Mouse (Mus musculus): ENCODE results near the gene Omt2a.
"Not testable (repeated sequence)": the region's sequence is repeated elsewhere in the genome, so short reads cannot be mapped to it uniquely, and the experiment has no call there.

The Omt2a gene

GRCm38 (mm10) chr9:78314696-78315095 lies at the start of gene Omt2a:
Gene Omt2a, minus strand, starts transcription at chr9:78314796.
- DNase-seq, result no peak

GRCm38 (mm10) chr9:78363374-78363773 lies 48.8 kb upstream of the Omt2a start:
- no peak for DNase-seq

GRCm38 (mm10) chr9:78360484-78360872 lies 45.9 kb upstream of the Omt2a start:
- DNase-seq, result no peak

DNA sequence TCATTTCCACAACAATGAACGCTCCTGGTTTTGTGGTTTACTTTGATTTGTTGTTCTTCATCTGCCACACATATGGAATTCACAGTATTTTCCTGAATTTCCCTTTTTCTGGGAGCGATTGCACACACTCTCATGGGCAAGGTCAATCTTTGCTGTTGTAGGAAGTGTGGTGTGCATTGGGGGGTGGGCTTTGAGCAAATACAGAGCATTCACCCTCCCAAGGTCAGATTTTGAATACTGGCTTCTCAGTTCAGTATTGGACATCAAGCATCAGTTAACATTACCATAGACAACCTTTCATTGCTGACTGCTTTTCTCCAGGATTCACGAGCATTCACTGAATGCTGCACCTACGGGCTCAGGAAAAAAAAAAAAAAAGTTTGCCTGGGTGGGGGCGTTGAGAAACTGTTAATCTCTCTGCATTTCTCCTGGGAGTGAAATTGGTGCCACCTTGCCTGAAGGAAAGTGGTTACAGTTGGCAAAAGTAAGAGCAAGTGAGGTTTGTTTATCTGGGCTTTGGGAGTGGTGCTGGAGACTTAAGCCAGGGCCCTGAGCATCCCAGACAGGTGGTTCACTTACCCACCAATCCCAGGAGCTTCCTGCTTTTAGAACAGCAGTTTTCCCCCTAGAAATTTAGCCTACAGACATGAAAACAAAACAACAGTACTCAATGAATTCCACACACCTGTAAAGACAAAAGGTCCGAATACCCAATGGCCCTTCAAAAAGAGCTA lies 45.3 kb upstream of the Omt2a start:
- DNase-seq, result no peak

GRCm38 (mm10) chr9:78358053-78358452 lies 43.5 kb upstream of the Omt2a start:
- peak; percentile 58 for DNase-seq

- DNase-seq, result no peak
Measured at GRCm38 (mm10) chr9:78355611-78356010, 41.0 kb upstream of the Omt2a start, which contains the start of gene Gsta2. Gene Gsta2, minus strand, starts transcription at chr9:78355788.

- DNase-seq, result no peak
Measured at GRCm38 (mm10) chr9:78354665-78355578, 40.3 kb upstream of the Omt2a start.

DNA sequence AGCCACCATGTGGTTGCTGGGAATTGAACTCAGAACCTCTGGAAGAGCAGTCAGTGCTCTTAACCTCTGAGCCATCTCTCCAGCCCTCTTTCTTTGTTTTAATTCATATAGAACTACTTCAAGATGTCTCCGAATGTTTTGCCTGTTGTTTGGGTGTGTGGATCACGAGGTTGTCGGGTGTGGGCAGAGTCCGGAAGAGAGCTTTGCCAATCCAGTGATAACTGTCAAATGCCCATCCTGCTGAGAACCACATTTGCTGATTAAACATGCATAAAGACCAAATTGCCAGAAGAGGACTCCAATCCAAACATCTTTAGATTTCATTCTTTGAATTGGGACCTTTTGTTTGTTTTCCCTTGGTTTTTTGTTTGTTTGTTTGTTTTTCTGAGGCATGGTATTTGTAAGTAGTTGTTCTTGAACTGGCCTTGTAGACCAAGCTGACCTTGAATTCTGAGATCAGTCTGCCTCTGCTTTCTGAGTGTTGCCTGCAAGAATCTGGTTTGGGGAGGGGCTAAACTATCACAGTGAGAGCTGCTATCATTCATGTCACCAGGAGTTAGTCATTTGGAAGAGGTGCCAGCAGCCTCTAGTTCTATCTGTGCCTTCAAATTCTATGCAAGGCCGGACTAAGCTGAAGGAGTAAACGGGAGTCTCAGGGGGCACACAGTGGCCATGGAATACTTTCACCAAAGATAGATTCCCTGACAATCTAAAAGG lies 37.1 kb upstream of the Omt2a start:
- no peak for DNase-seq

- not testable (repeated sequence) for DNase-seq
Measured at GRCm38 (mm10) chr9:78350007-78350406, 35.4 kb upstream of the Omt2a start.

GRCm38 (mm10) chr9:78349141-78349540 lies 34.5 kb upstream of the Omt2a start:
- not testable (repeated sequence) for DNase-seq

GRCm38 (mm10) chr9:78348206-78349004 lies 33.8 kb upstream of the Omt2a start:
- DNase-seq, result not testable (repeated sequence)

DNA sequence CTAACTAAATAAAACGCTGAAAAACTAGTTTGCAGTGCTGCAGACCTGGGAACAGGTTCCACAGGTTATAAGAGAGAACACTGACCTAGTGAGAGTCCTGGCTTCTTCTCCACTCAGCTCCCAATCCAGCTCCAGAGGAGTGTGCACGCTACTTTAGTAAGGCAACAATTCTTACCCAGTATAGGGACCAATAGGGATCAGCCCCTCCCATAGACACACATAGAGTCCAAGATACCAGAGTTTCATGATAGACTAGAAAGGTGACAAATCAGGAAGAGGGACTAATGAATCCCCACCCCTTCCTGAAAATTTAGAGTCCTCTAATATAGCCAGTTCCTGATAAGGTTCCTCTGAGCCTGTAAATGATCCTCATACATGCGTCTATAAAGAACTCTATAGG lies 32.4 kb upstream of the Omt2a start:
- no peak for DNase-seq

DNA sequence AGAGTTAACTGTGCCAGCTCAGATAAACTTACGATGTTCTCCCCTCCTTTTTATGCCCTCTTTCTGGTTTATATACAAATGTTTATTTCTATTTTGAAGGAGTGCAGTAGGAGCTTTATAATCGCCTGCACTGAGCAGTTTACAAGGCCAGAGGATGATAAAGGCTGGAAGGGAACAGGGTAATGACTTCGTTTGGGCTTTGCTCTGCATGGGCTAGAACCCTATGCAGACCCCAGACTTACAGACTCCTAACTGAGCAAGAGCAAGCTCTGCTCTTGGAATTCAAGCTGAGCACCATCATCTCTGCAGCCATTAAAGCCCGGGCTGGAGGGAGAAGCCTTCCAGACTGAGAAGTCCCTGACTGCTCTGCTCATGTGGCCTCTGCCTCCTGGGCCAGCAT lies 30.6 kb upstream of the Omt2a start:
- DNase-seq, result not testable (repeated sequence)

DNA sequence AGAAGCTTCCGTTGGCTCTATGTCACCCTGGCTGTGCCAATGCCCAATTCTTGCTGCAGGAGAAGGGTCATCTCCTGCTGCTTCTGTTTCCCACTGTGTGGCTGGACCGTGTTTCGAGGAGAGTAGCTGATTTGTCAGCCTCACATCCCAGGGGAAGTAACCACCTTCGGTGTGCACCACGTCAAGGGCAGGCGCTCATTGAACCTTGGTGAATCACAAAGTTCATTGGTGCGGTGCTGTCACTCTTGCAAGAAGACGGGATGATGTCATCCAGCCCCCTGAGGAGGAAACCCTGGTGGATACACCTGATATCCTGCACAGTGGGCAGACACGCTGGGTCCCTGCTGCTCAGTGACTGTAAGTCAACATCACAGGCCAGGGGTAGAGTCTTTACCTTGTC lies 28.5 kb upstream of the Omt2a start:
- DNase-seq, result not testable (repeated sequence)

DNA sequence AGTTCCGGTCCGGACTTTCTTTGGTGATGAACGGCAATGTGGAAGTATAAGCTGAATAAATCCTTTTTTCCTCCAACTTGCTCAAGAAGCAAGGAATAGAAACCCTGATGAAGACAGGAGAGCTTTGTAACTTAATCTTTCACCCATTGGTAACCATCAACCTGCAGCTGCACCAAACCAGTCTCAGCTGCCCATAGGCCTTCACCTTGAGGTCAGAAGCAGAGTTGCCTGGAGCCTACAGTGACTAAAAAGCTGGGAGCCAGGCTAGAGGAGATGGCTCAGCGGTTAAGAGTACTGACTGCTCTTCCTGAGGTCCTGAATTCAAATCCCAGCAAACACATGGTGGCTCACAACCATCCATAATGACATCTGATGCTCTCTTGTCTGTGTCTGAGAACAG lies 27.9 kb upstream of the Omt2a start:
- not testable (repeated sequence) for DNase-seq

- DNase-seq, result peak; percentile 42
Measured at GRCm38 (mm10) chr9:78340324-78340723, 25.7 kb upstream of the Omt2a start.

DNA sequence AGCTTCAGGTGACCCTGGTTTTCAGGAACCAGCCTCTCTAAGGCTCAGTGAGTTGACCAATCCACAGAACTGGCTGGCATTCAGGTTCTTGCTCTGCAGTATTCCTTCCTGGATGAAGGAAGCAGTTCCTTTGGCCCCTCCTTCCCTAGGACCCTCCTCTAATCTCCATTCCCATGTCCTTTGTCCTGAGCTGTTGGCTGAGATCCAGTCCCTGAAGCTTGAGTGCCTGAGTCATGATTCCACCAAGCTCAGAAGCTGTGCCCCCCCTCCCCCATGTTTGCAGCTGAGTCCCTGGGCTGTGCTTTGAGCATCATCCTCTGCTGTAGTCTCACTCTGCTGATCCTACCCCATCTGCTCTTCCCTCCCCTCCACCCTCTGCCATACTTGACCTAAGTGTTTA lies 22.5 kb upstream of the Omt2a start:
- not testable (repeated sequence) for DNase-seq

DNA sequence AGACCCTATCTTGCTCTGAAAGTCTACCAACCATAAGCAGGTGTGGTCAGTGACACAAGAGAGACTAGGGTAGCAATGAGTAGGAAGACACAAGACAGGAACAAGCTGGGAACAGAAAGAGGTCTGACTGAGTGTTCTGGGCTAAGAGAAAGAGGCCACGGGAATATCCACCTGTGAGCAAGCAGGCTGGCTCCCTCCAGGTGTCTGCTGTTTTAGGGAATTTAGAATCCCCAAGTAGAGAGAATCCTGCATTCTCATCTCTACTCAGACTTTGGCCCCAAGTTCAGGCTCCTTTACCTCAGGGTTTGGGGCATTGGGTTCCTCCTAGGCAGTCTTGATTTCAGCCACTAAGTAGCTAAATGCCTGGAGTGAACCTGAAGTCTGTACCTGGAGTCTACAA lies 12.7 kb upstream of the Omt2a start, which contains the start of gene Omt2b:
Gene Omt2b, plus strand, starts transcription at position 301 of the 400 bp plus-strand sequence.
- not testable (repeated sequence) for DNase-seq

- no peak for DNase-seq
Measured at GRCm38 (mm10) chr9:78319499-78319898, 4.9 kb upstream of the Omt2a start.

- DNase-seq, result not testable (repeated sequence)
Measured at GRCm38 (mm10) chr9:78308122-78308521, 6.5 kb downstream of the Omt2a start.

- not testable (repeated sequence) for DNase-seq
Measured at GRCm38 (mm10) chr9:78299143-78299542, 15.5 kb downstream of the Omt2a start.

GRCm38 (mm10) chr9:78298232-78298631 lies 16.4 kb downstream of the Omt2a start:
- DNase-seq, result no peak
